Mouse (Mus musculus): Measurements from ENCODE around the gene Epb41l3. TPM values are rescaled to one million over a fixed set of nuclear protein-coding genes. Genes with fewer than 3 reads are reported as not detected.

Epb41l3 gene
- total RNA-seq, 1 experiment from 2014 or later: not detected

- no peak for ATAC-seq (ENCODE audit: extremely low read depth, insufficient number of reproducible peaks, low FRiP score, poor library complexity, severe bottlenecking)
These were observed 146.6 kb downstream of the Epb41l3 start for GRCm38 (mm10) chr17:69221966-69222692.

GRCm38 (mm10) chr17:69225996-69226395 lies 150.5 kb downstream of the Epb41l3 start:
- no peak for ATAC-seq (ENCODE audit: extremely low read depth, insufficient number of reproducible peaks, low FRiP score, poor library complexity, severe bottlenecking)

DNA sequence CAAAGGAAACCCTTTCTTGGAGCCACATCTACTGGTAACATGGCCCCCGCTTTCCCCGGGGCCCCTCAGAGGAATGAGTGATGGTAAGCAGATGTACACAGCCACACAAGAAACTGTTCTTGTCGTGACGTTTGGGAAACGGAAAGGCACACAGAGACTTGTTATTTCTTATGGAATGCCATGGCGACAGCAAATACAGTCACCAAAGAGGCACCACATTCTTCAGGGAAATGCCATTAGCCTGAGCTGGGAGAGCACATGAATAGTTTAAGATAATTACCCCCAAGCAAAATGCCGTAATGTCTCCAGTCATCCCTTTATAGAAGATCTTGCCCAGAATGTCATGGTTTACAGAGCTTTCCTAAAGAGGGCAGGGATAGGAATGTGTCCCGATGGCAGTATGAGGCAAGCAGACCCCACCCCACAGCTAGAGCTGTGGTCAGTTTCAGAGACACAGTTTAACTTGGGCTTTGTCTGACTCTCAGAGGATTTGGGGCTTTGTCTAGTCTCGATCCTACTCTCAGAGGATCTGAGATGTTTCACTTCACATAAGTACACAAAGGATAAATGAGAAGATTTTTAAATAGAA lies 152.0 kb downstream of the Epb41l3 start:
- no peak for ATAC-seq (ENCODE audit: extremely low read depth, insufficient number of reproducible peaks, low FRiP score, poor library complexity, severe bottlenecking)

GRCm38 (mm10) chr17:69229451-69229850 lies 154.0 kb downstream of the Epb41l3 start:
- no peak for ATAC-seq (ENCODE audit: extremely low read depth, insufficient number of reproducible peaks, low FRiP score, poor library complexity, severe bottlenecking)

GRCm38 (mm10) chr17:69230131-69230621 lies 154.7 kb downstream of the Epb41l3 start:
- ATAC-seq (ENCODE audit: extremely low read depth, insufficient number of reproducible peaks, low FRiP score, poor library complexity, severe bottlenecking): no peak

DNA sequence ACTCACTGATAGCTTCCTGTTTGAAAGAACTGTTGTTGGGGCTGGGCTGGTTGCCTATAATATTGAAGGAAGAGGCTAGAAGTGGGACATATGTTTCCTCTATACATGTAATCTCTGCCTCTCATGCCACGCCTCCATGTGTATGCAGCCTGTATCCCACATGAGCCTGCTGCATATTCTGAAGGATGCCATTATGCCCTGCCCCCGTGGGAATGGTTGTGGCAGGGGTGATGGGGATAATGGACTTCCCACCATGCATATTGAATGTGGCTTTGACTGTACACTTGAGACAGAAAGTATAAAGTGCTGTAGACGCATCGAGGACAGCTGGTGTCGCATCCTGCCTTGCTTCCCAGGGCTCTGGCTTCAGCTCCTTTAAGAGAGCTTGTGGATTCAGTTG lies 155.9 kb downstream of the Epb41l3 start:
- no peak for ATAC-seq (ENCODE audit: extremely low read depth, insufficient number of reproducible peaks, low FRiP score, poor library complexity, severe bottlenecking)

- no peak for ATAC-seq (ENCODE audit: extremely low read depth, insufficient number of reproducible peaks, low FRiP score, poor library complexity, severe bottlenecking)
These were observed 161.7 kb downstream of the Epb41l3 start for GRCm38 (mm10) chr17:69237172-69237571.

- no peak for ATAC-seq (ENCODE audit: extremely low read depth, insufficient number of reproducible peaks, low FRiP score, poor library complexity, severe bottlenecking)
These were observed 163.4 kb downstream of the Epb41l3 start for GRCm38 (mm10) chr17:69238810-69239373.

- no peak for ATAC-seq (ENCODE audit: extremely low read depth, insufficient number of reproducible peaks, low FRiP score, poor library complexity, severe bottlenecking)
These were observed 163.9 kb downstream of the Epb41l3 start for GRCm38 (mm10) chr17:69239423-69239822.

DNA sequence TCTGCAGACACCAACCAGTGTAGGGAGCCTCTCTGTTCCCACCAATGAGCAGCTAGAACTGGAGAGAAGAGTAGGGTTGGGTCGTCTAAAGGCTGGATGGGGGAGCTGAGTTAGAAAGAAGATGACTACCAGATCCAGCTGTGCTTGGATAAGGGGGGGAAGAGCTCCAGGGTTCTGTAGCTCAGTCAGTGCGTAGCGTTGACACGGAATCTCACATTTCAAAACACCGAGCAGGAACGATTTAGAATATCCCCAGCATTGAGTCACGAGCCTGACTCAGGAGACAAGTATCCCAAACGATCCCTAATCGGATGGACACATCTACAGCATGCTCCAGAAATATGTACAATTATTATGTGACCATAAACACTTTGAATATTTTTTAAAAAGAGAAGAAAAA lies 180.4 kb downstream of the Epb41l3 start:
- no peak for ATAC-seq (ENCODE audit: extremely low read depth, insufficient number of reproducible peaks, low FRiP score, poor library complexity, severe bottlenecking)

- no peak for ATAC-seq (ENCODE audit: extremely low read depth, insufficient number of reproducible peaks, low FRiP score, poor library complexity, severe bottlenecking)
These were observed 181.0 kb downstream of the Epb41l3 start for GRCm38 (mm10) chr17:69256441-69256840.

- no peak for ATAC-seq (ENCODE audit: extremely low read depth, insufficient number of reproducible peaks, low FRiP score, poor library complexity, severe bottlenecking)
These were observed 188.5 kb downstream of the Epb41l3 start for GRCm38 (mm10) chr17:69263810-69264565.

DNA sequence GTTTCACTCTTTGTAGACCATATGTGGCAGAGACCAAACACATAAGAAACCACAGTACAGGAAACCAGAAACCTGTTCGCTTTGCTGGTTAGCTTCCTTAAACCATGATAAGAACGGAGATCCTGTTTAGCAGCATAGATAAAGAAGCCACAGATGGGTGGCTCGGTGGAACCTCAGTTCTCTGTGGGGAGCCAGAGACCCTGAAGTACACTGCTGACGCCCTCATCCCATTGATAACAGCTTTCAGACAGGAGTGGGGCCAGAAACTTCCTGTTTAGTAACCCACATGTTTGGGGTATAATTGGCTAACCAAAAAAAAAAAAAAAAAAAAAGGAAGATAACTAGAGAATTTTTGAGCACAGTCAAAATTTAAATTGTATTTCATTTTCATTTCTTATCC lies 189.7 kb downstream of the Epb41l3 start:
- no peak for ATAC-seq (ENCODE audit: extremely low read depth, insufficient number of reproducible peaks, low FRiP score, poor library complexity, severe bottlenecking)

GRCm38 (mm10) chr17:69265759-69266463 lies 190.4 kb downstream of the Epb41l3 start:
- no peak for ATAC-seq (ENCODE audit: extremely low read depth, insufficient number of reproducible peaks, low FRiP score, poor library complexity, severe bottlenecking)

DNA sequence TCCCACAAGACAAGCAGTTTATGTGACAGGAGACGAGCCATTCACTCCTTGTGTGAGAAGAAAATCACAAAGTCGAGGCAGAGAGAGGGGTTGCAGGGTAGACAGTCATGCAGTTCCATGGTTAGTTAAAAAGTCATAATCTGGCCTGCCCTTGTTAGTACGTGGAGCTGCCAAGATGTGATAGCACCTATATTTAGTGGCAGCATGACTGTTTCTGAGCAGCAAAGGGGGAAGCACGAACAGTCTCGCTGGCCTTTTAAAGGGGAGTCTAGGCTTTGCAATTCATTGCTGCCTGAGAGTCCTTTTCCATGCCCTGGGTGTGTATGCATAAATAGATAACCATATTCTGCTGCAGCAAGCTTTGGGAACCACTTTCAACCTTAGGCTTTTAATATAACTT lies 191.5 kb downstream of the Epb41l3 start:
- no peak for ATAC-seq (ENCODE audit: extremely low read depth, insufficient number of reproducible peaks, low FRiP score, poor library complexity, severe bottlenecking)

- no peak for ATAC-seq (ENCODE audit: extremely low read depth, insufficient number of reproducible peaks, low FRiP score, poor library complexity, severe bottlenecking)
These were observed 192.0 kb downstream of the Epb41l3 start for GRCm38 (mm10) chr17:69267526-69267925.

- ATAC-seq (ENCODE audit: extremely low read depth, insufficient number of reproducible peaks, low FRiP score, poor library complexity, severe bottlenecking): no peak
These were observed 201.9 kb downstream of the Epb41l3 start for GRCm38 (mm10) chr17:69277362-69277761.

GRCm38 (mm10) chr17:69284511-69284910 lies 209.0 kb downstream of the Epb41l3 start:
- ATAC-seq (ENCODE audit: extremely low read depth, insufficient number of reproducible peaks, low FRiP score, poor library complexity, severe bottlenecking): no peak

DNA sequence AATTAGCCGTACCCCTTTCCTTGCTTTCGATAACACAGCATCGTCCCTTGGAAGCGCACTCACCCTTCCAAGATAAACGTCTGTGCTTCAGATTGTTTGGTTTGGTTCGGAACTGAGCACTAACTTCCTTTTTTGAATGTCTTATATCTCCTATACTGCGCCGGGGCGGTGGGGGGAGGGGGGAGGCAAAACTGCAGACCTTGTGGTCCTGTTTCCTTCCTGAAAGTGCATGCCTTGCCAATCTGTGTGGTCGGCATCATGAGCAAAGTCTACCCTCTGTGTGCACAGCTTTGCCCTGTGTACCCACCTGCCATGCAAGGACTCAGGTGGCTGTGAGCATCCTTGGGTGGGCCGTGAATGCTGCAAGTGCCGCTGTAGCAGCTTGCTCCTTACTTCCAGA lies 212.6 kb downstream of the Epb41l3 start:
- ATAC-seq (ENCODE audit: extremely low read depth, insufficient number of reproducible peaks, low FRiP score, poor library complexity, severe bottlenecking): no peak

Measured in neutrophil, adult 5-6 weeks (primary cell).